Mouse (Mus musculus) gastrocnemius, postnatal 4 days (tissue): ENCODE measurements around the gene Mgat4a. TPM values are rescaled to one million over a fixed set of nuclear protein-coding genes. Genes with fewer than 3 reads are reported as not detected.
"Not testable (repeated sequence)": the region's sequence is repeated elsewhere in the genome, so short reads cannot be mapped to it uniquely, and the experiment has no call there.

Experiments
- DNase-seq, 2 experiments: peaks; one replicate each; pipeline ENCODE4 v3.0.0; 2021 to 2022; ENCODE audit warnings: low spot score in 2 of 2, mixed read lengths in 2 of 2
- total RNA-seq, 2 experiments: library from RNA; stranded (reverse); gene quantifications; 2 replicates each; pipeline ENCODE4 v1.2.3; 2021

Mgat4a gene
- total RNA-seq, 2 experiments from 2014 or later = 11.9 to 12.3 TPM

DNA sequence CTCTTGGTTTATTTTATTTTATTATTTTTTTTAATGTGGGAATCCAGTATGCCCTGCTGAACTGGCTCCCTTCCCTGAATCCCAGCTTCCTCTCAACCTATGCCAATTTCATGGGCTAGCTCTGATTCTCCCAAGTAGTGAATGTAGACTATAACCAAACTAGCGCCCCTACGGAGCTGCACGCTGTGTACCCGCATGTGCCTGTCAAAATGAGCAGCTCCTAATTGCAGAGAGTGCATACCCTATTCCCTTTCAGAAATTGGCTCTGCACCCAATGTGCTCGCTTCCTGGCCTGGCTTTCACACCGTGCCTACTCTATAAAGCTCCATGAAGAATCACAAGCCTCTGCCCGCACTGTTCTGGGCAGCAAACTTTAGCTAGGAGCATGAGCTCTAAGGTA is 7.6 kb downstream of the Mgat4a start:
- DNase-seq = no peak

GRCm38 (mm10) chr1:37532533-37532840 is 8.3 kb downstream of the Mgat4a start:
- no peak for DNase-seq

- no peak for DNase-seq
Measured at GRCm38 (mm10) chr1:37531654-37532532, 8.9 kb downstream of the Mgat4a start.

GRCm38 (mm10) chr1:37530061-37530460 is 10.8 kb downstream of the Mgat4a start:
- no peak for DNase-seq

DNA sequence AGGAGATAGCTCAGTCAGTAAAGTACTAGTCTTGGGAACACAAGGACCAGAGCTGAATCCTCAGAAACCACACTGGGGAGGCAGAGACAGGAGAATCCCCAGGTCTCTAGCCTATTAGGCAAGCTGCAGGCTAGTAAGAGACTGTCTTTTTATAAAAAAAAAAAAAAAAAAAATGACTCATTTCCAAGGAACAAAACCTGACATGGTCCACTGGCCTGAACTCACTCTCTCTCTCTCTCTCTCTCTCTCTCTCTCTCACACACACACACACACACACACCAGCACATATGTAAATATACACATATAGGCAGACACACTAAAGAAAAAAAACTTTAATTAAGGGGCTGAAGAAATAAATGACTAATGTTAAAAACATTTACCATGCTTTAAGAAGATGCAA is 14.6 kb downstream of the Mgat4a start:
- no peak for DNase-seq

GRCm38 (mm10) chr1:37524669-37525068 is 16.1 kb downstream of the Mgat4a start:
- DNase-seq = no peak

DNA sequence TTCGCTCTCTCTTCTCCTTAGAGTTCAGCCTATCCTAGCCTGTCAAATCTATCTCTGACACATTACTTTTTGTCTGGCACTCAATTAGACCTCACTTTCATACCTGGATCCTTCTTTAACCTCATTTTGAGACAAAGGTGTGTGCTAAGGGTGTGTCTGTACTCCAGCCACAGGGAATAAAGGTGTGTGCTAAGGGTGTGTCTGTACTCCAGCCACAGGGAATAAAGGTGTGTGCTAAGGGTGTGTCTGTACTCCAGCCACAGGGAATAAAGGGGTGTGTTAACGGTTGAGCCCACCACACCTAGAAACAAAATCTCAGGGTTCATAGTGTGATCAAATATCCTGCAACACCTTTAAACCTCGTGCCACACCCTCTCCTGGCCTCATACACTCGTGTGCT is 16.7 kb downstream of the Mgat4a start:
- not testable (repeated sequence) for DNase-seq

DNA sequence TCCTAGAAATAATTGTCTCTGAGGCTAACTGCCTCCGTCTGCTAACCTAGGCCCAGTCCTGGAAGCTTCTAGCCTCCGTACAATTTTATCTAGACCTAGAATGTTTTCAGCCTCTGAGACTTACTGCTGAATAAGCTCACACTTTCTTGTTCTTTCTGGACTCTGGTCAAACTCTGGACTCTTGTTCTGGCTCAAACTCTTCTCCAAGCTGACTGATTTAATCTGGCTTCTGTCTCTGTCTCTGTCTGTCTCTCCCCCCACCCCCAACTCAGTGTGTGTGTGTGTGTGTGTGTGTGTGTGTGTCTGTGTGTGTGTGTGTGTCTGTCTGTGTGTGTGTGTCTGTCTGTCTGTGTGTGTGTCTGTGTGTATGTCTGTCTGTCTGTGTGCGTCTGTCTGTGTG is 17.3 kb downstream of the Mgat4a start:
- not testable (repeated sequence) for DNase-seq

GRCm38 (mm10) chr1:37522101-37522500 is 18.7 kb downstream of the Mgat4a start:
- DNase-seq = no peak

DNA sequence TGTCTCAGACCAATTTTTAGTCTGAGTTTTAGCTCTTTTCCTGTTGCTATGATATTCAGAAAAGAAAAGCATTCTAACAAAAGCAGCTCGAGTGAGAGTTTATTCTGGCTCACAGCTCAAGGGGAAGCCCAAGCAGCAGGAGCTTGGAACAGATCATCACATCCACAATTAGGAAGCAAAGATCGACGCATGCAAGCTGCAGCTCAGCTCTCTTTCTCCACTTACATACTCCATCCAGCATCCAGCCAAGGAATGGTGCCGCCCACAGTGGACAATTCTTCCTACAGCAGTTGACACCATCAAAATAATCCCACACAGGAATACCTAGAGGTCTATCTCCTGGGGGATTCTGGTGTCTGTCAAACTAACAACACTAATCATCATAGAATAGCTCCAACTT is 22.0 kb downstream of the Mgat4a start:
- no peak for DNase-seq

GRCm38 (mm10) chr1:37518124-37518720 is 22.6 kb downstream of the Mgat4a start:
- no peak for DNase-seq

- peak in 1 of 2 experiments; percentile 27 for DNase-seq
Measured at GRCm38 (mm10) chr1:37512961-37513431, 27.8 kb downstream of the Mgat4a start.

GRCm38 (mm10) chr1:37512109-37512640 is 28.6 kb downstream of the Mgat4a start:
- peak in 1 of 2 experiments; percentile 73 for DNase-seq

DNA sequence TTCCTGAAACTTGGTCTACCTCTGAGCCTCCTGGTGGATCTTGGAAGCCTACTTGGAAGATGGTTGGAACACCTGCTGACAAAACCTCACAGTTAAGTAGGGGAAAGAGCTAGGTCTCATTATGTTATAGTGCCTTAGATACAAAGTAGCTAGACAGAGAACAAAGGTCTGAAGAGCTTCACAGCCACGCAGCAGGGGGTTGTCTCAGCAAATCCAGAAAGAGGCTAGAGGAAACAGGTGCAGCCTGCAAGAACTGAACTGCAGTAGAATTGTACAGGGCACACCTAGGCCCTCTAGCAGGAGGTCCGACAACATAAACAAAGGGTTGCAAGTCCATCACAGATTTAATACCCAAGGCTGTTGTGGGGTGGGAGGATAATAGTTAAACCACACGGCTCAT is 30.6 kb downstream of the Mgat4a start:
- no peak for DNase-seq

GRCm38 (mm10) chr1:37509437-37509836 is 31.4 kb downstream of the Mgat4a start:
- no peak for DNase-seq

- no peak for DNase-seq
Measured at GRCm38 (mm10) chr1:37505348-37505730, 35.5 kb downstream of the Mgat4a start.

GRCm38 (mm10) chr1:37504716-37505347 is 36.0 kb downstream of the Mgat4a start:
- DNase-seq = no peak

DNA sequence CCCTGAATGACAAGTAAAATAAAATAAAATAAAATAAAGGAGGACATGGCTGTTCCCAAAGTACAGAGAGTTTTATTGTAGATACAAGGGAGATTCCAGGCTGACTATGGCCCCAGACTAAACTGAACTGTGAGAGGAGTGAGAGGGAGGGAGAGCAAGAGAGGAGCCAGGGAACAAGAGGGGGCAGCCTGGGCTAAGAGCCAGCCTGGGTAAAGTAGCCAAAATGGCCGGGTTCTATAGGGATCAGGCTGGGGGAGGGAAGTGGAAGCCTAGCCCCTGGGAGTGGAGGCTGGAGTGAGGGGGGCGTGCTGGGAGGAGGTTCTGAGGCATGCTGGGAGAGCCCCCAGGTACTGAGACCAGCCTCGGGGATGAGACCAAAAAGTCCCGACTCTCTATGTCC is 37.2 kb downstream of the Mgat4a start:
- DNase-seq = no peak

GRCm38 (mm10) chr1:37502354-37502753 is 38.5 kb downstream of the Mgat4a start:
- DNase-seq = no peak

GRCm38 (mm10) chr1:37500723-37501122 is 40.1 kb downstream of the Mgat4a start:
- DNase-seq = no peak

DNA sequence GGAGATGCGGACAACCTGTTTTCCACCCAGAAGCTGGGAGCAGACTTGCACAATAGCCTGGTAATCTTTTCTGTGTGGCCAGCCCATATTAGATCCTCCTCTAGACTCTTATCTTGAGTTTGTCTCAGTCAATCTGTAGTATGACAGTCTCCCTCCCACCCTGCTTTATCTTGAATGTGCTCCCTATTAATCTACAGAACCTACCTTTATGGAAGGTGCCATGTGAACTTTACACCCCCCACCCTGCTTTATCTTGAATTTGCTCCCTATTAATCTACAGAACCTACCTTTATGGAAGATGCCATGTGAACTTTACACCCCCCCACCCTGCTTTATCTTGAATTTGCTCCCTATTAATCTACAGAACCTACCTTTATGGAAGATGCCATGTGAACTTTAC is 41.4 kb downstream of the Mgat4a start:
- DNase-seq = not testable (repeated sequence)

DNA sequence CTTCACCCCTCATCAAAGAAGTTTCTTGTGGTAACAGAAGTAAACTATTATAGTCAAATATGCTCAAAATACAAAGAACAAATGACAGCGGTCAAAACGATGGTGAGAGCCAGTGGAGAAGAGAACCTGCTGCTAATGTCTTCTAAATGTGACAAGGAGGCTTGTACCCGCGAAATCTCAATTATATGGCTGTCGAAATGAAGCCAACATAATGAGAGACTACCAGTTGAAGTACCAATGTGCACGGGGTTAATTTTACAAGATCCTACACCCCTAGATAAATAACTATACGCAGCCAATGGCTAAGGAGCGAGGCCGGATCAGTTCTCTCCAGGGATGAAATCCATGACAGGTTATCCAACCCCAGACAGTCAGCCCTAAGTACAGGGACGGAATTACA is 41.9 kb downstream of the Mgat4a start:
- DNase-seq = no peak
